In the genomic region with DNA sequence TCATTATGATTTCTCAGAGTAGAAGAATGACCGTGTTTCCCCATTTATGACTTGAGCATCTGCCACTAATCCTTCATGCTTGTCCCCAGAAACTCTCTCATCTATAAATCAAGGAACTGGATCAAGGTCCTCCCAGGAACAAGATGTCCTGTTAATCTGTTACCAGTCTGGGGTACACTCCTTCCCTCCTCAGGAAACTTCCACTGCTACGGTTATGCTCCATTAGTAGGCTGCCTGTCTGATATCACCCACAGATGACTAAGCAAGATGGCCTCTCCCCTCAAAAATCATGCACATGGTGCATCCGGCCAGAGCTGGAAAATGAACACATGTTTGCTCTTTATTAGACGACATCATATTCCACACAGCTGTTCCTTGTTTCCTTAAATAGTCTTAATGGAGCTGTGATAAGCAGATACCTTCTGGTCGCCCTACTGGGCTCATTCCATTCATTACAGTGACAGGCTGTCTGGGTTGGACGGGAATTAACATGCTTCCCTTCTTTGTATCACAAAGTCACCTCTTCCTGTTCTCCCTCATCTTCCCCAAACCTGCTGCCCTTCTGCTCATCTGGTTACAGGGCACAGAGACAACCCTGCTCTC, we compare ENCODE assay signal across 21 mouse cellular contexts.
DNase-seq lines count a peak whose midpoint lies in the region; ATAC-seq and TF ChIP-seq lines count a peak whose summit lies in the region.
"Had no signal": no experiment of that assay in that cellular context is flagged by ENCODE, and none has a peak within 500 bp of the region (broad histone marks: within the 10 kb centered on the region; RNA-seq: fewer than 3 reads in every experiment).

No protein-coding gene starts in this region.

- 31% methylated on average over 6 of the region's 6 CpGs for WGBS in heart, postnatal 0 days
- WGBS in heart, adult 2 months = 33% methylated on average over 6 of the region's 6 CpGs
- 25% methylated on average over 6 of the region's 6 CpGs for WGBS in intestine, postnatal 0 days

- H3K79me2 ChIP-seq in heart, adult 2 months (replicated peaks; ENCODE audit: control insufficient read depth, insufficient read depth, low read length) = no peaks in the 10 kb centered on the region

- intact Hi-C loops in heart, adult 2 months (cut with DNase I) = no loop called here

- H3K27me3 ChIP-seq in heart, postnatal 0 days (ENCODE audit: control insufficient read depth, insufficient read depth, low read length) = no peaks in the 10 kb centered on the region
- no peaks in the 10 kb centered on the region for H3K27me3 ChIP-seq in heart, adult 2 months (ENCODE audit: control insufficient read depth, insufficient read depth, low read length)
- no peaks in the 10 kb centered on the region for H3K27me3 ChIP-seq in intestine, postnatal 0 days (replicated peaks; ENCODE audit: control insufficient read depth, insufficient read depth, low read length)
- H3K27me3 ChIP-seq: CH12.LX; forebrain, embryonic 15.5 days; hindbrain, embryonic 12.5 days; limb, embryonic 12.5 days had no signal

- no peaks in the 10 kb centered on the region for H3K9me3 ChIP-seq in heart, postnatal 0 days (replicated peaks; ENCODE audit: control insufficient read depth, low read length)
- H3K9me3 ChIP-seq in intestine, postnatal 0 days (ENCODE audit: control insufficient read depth) = no peaks in the 10 kb centered on the region
- H3K9me3 ChIP-seq: forebrain, embryonic 15.5 days; hindbrain, embryonic 12.5 days; limb, embryonic 12.5 days had no signal

- no peaks in the 10 kb centered on the region for H3K36me3 ChIP-seq in heart, postnatal 0 days (replicated peaks; ENCODE audit: control insufficient read depth, insufficient read depth, low read length)
- no peaks in the 10 kb centered on the region for H3K36me3 ChIP-seq in heart, adult 2 months (ENCODE audit: control insufficient read depth, insufficient read depth, low read length)
- H3K36me3 ChIP-seq in intestine, postnatal 0 days (ENCODE audit: control insufficient read depth, insufficient read depth) = no peaks in the 10 kb centered on the region
- H3K36me3 ChIP-seq: forebrain, embryonic 15.5 days; hindbrain, embryonic 12.5 days; limb, embryonic 12.5 days had no signal

- no peak for TF ChIP-seq EP300 in heart, postnatal 0 days (IDR thresholded peaks at IDR 0.05; ENCODE audit: low read depth)
- no peak for TF ChIP-seq EP300 in heart, adult 2 months (IDR thresholded peaks at IDR 0.05; ENCODE audit: insufficient read depth, low read depth, low read length)

- no peaks in the 10 kb centered on the region for H3K4me1 ChIP-seq in heart, postnatal 0 days (ENCODE audit: control insufficient read depth, insufficient read depth)
- no peaks in the 10 kb centered on the region for H3K4me1 ChIP-seq in heart, adult 2 months (ENCODE audit: control insufficient read depth, insufficient read depth, low read length)
- peaks cover 8% of the 10 kb centered on the region; the same call in 1 of the 2 replicates for H3K4me1 ChIP-seq in intestine, postnatal 0 days (replicated peaks; ENCODE audit: control insufficient read depth, insufficient read depth, low read length)
- H3K4me1 ChIP-seq: forebrain, embryonic 15.5 days; hindbrain, embryonic 12.5 days; limb, embryonic 12.5 days had no signal

- DNase-seq in heart, postnatal 0 days (ENCODE audit: low spot score) = no peak
- no peak for DNase-seq in heart, adult 2 months
- peak; percentile 13 for DNase-seq in retina, postnatal 1 day
- no peak for DNase-seq in retina, embryonic 14.5 days (ENCODE audit: low spot score)
- DNase-seq in left cerebral cortex, adult 11 months (ENCODE audit: low spot score) = no peak
- no peak for DNase-seq in adrenal gland, postnatal 25 days
- DNase-seq: cerebellum, adult 9-11 months; heart, postnatal 14 days; midbrain, embryonic 14.5 days; right cerebral cortex, postnatal 14 days; spleen, adult 18-20 months; thymus, postnatal 4 days had no signal

- TF ChIP-seq POLR2A in heart, adult 2 months (IDR thresholded peaks at IDR 0.05; ENCODE audit: insufficient read depth, low read depth, low read length) = no peak

- no peak overlapping the region for H3K9ac ChIP-seq in heart, postnatal 0 days (replicated peaks; ENCODE audit: low read depth, low read length)
- H3K9ac ChIP-seq in heart, adult 2 months (ENCODE audit: low read depth, low read length) = no peak overlapping the region
- H3K9ac ChIP-seq in intestine, postnatal 0 days (ENCODE audit: low read depth, low read length) = no peak overlapping the region
- H3K9ac ChIP-seq: forebrain, embryonic 15.5 days; hindbrain, embryonic 12.5 days; limb, embryonic 12.5 days; liver, embryonic 14.5 days had no signal

- H3K4me3 ChIP-seq in heart, postnatal 0 days (ENCODE audit: low read depth, low read length) = no peak overlapping the region
- H3K4me3 ChIP-seq in heart, adult 2 months = no peak overlapping the region
- H3K4me3 ChIP-seq in intestine, postnatal 0 days (ENCODE audit: low read depth, low read length) = no peak overlapping the region
- H3K4me3 ChIP-seq: forebrain, embryonic 15.5 days; hindbrain, embryonic 12.5 days; limb, embryonic 12.5 days; myocyte had no signal

- ATAC-seq in heart, postnatal 0 days (ENCODE audit: insufficient read depth, low read depth) = peak; percentile 14; the same call in 1 of the 2 replicates
- peak; percentile 82 for ATAC-seq in intestine, postnatal 0 days
- ATAC-seq: forebrain, embryonic 15.5 days; inflammation-experienced regulatory T-cells, adult 6 months had no signal

- TF ChIP-seq CTCF in heart, postnatal 0 days (IDR thresholded peaks at IDR 0.05; ENCODE audit: low read depth) = no peak
- TF ChIP-seq CTCF in heart, adult 2 months (IDR thresholded peaks at IDR 0.05) = no peak
- no peak for TF ChIP-seq CTCF in intestine, postnatal 0 days (IDR thresholded peaks at IDR 0.05; ENCODE audit: low read depth)

- H3K27ac ChIP-seq in heart, postnatal 0 days (ENCODE audit: low read depth) = no peak overlapping the region
- H3K27ac ChIP-seq in heart, adult 2 months = no peak overlapping the region
- no peak overlapping the region for H3K27ac ChIP-seq in intestine, postnatal 0 days (ENCODE audit: low read depth, low read length)
- H3K27ac ChIP-seq: forebrain, embryonic 15.5 days; hindbrain, embryonic 12.5 days; limb, embryonic 12.5 days; liver, embryonic 14.5 days had no signal

- H3K4me2 ChIP-seq in heart, postnatal 0 days (ENCODE audit: low read depth, low read length) = no peak overlapping the region
- H3K4me2 ChIP-seq in intestine, postnatal 0 days (replicated peaks; ENCODE audit: low read depth) = no peak overlapping the region
- H3K4me2 ChIP-seq: forebrain, embryonic 15.5 days; heart, embryonic 11.5 days; hindbrain, embryonic 12.5 days; limb, embryonic 12.5 days had no signal
